Mouse (Mus musculus): ENCODE results near the gene Katnal1. TPM values are rescaled to one million over a fixed set of nuclear protein-coding genes. Genes with fewer than 3 reads are reported as not detected.

The Katnal1 gene
- polyA plus RNA-seq, 1 experiment from 2014 or later, result 14.2 TPM

GRCm38 (mm10) chr5:148960211-148960610 is 31.1 kb upstream of the Katnal1 start:
- Histone ChIP-seq H3K4me1 (ENCODE audit: insufficient read depth) (peaks cover 2% of the 10 kb centered on the region; the same call in 1 of the 2 replicates), H3K27ac (ENCODE audit: low read depth) (no peak overlapping the region), H3K27me3 (ENCODE audit: insufficient read depth, low read length) (no peaks in the 10 kb centered on the region), H3K36me3 (ENCODE audit: insufficient read depth) (no peaks in the 10 kb centered on the region), H3K4me2 (peak overlapping the region; percentile 96), H3K4me3 (ENCODE audit: low read depth, low read length) (no peak overlapping the region), H3K9me3 (ENCODE audit: low read depth, low read length) (no peaks in the 10 kb centered on the region), H3K9ac (no peak overlapping the region)
- ATAC-seq (ENCODE audit: insufficient read depth), result no peak
- WGBS, result 65% methylated on average over 10 of the region's 10 CpGs
- no peak for TF ChIP-seq CTCF (IDR thresholded peaks at IDR 0.05; ENCODE audit: low read depth)
- no peak for DNase-seq

GRCm38 (mm10) chr5:148959068-148959990 is 30.2 kb upstream of the Katnal1 start:
- Histone ChIP-seq H3K27ac (ENCODE audit: low read depth) (peak overlapping the region; percentile 22; the same call in 1 of the 2 replicates), H3K9ac (peak overlapping the region; percentile 49; the same call in 1 of the 2 replicates), H3K4me1 (ENCODE audit: insufficient read depth) (peaks cover 2% of the 10 kb centered on the region; the same call in 1 of the 2 replicates), H3K4me2 (peak overlapping the region; percentile 96), H3K9me3 (ENCODE audit: low read depth, low read length) (no peaks in the 10 kb centered on the region), H3K27me3 (ENCODE audit: insufficient read depth, low read length) (no peaks in the 10 kb centered on the region), H3K4me3 (ENCODE audit: low read depth, low read length) (peak overlapping the region; percentile 47), H3K36me3 (ENCODE audit: insufficient read depth) (no peaks in the 10 kb centered on the region)
- WGBS, result 2% methylated on average over 39 of the region's 39 CpGs
- ATAC-seq (ENCODE audit: insufficient read depth) (peak; percentile 87), DNase-seq (peak; percentile 80)
- TF ChIP-seq CTCF (IDR thresholded peaks at IDR 0.05; ENCODE audit: low read depth), result no peak

GRCm38 (mm10) chr5:148958355-148958754 is 29.2 kb upstream of the Katnal1 start:
- DNase-seq (no peak), ATAC-seq (ENCODE audit: insufficient read depth) (no peak)
- TF ChIP-seq CTCF (IDR thresholded peaks at IDR 0.05; ENCODE audit: low read depth), result peak; percentile 67
- Histone ChIP-seq H3K9ac (no peak overlapping the region), H3K4me3 (ENCODE audit: low read depth, low read length) (no peak overlapping the region), H3K27ac (ENCODE audit: low read depth) (no peak overlapping the region), H3K4me1 (ENCODE audit: insufficient read depth) (peaks cover 2% of the 10 kb centered on the region; the same call in 1 of the 2 replicates), H3K27me3 (ENCODE audit: insufficient read depth, low read length) (no peaks in the 10 kb centered on the region), H3K36me3 (ENCODE audit: insufficient read depth) (no peaks in the 10 kb centered on the region), H3K4me2 (no peak overlapping the region), H3K9me3 (ENCODE audit: low read depth, low read length) (no peaks in the 10 kb centered on the region)
- WGBS, result 37% methylated on average over 9 of the region's 9 CpGs

- no peak overlapping the region for H3K4me2 ChIP-seq
- peak overlapping the region; percentile 51 for H3K27ac ChIP-seq (ENCODE audit: low read depth)
- no peak overlapping the region for H3K4me3 ChIP-seq (ENCODE audit: low read depth, low read length)
- DNase-seq (peak; percentile 59), ATAC-seq (ENCODE audit: insufficient read depth) (no peak)
- no peaks in the 10 kb centered on the region for H3K27me3 ChIP-seq (ENCODE audit: insufficient read depth, low read length)
- peaks cover 2% of the 10 kb centered on the region; the same call in 1 of the 2 replicates for H3K4me1 ChIP-seq (ENCODE audit: insufficient read depth)
- TF ChIP-seq CTCF (IDR thresholded peaks at IDR 0.05; ENCODE audit: low read depth), result no peak
- H3K9me3 ChIP-seq (ENCODE audit: low read depth, low read length), result no peaks in the 10 kb centered on the region
- H3K36me3 ChIP-seq (ENCODE audit: insufficient read depth), result no peaks in the 10 kb centered on the region
- 19% methylated on average over 9 of the region's 9 CpGs for WGBS
- no peak overlapping the region for H3K9ac ChIP-seq
Observed at GRCm38 (mm10) chr5:148956898-148957535, 27.9 kb upstream of the Katnal1 start.

- peak overlapping the region; percentile 45; the same call in 1 of the 2 replicates for H3K27ac ChIP-seq (ENCODE audit: low read depth)
- ATAC-seq (ENCODE audit: insufficient read depth) (no peak), DNase-seq (no peak)
- TF ChIP-seq CTCF (IDR thresholded peaks at IDR 0.05; ENCODE audit: low read depth), result no peak
- H3K9me3 ChIP-seq (ENCODE audit: low read depth, low read length), result no peaks in the 10 kb centered on the region
- WGBS, result 65% methylated on average over 9 of the region's 9 CpGs
- H3K9ac ChIP-seq, result no peak overlapping the region
- no peaks in the 10 kb centered on the region for H3K36me3 ChIP-seq (ENCODE audit: insufficient read depth)
- H3K4me1 ChIP-seq (ENCODE audit: insufficient read depth), result peaks cover 2% of the 10 kb centered on the region; the same call in 1 of the 2 replicates
- no peaks in the 10 kb centered on the region for H3K27me3 ChIP-seq (ENCODE audit: insufficient read depth, low read length)
- H3K4me2 ChIP-seq, result no peak overlapping the region
- H3K4me3 ChIP-seq (ENCODE audit: low read depth, low read length), result no peak overlapping the region
Observed at GRCm38 (mm10) chr5:148956091-148956490, 27.0 kb upstream of the Katnal1 start.

GRCm38 (mm10) chr5:148955575-148955974 is 26.5 kb upstream of the Katnal1 start:
- H3K4me1 ChIP-seq (ENCODE audit: insufficient read depth), result peaks cover 3% of the 10 kb centered on the region; the same call in 1 of the 2 replicates
- ATAC-seq (ENCODE audit: insufficient read depth) (no peak), DNase-seq (no peak)
- no peak overlapping the region for H3K4me2 ChIP-seq
- WGBS, result 84% methylated on average over 6 of the region's 6 CpGs
- H3K27me3 ChIP-seq (ENCODE audit: insufficient read depth, low read length), result no peaks in the 10 kb centered on the region
- H3K36me3 ChIP-seq (ENCODE audit: insufficient read depth), result no peaks in the 10 kb centered on the region
- no peak overlapping the region for H3K27ac ChIP-seq (ENCODE audit: low read depth)
- no peak for TF ChIP-seq CTCF (IDR thresholded peaks at IDR 0.05; ENCODE audit: low read depth)
- H3K4me3 ChIP-seq (ENCODE audit: low read depth, low read length), result no peak overlapping the region
- H3K9ac ChIP-seq, result no peak overlapping the region
- no peaks in the 10 kb centered on the region for H3K9me3 ChIP-seq (ENCODE audit: low read depth, low read length)
